Mouse (Mus musculus): ENCODE measurements around the gene Alox12b. TPM values are rescaled to one million over a fixed set of nuclear protein-coding genes. Genes with fewer than 3 reads are reported as not detected.

The Alox12b gene
- total RNA-seq (2021), result not detected
- long read RNA-seq, experiment 1, result 0 reads
- long read RNA-seq, experiment 2, result 0 reads

GRCm38 (mm10) chr11:69156800-69157199, at the start of gene Alox12b:
Gene Alox12b, plus strand, starts transcription at chr11:69156989.
- TF ChIP-seq CTCF (IDR thresholded peaks at IDR 0.05), result no peak
- DNase-seq, result no peak
- Histone ChIP-seq H3K27ac (no peak within 1 kb of the TSS), H3K4me3 (no peak within 1 kb of the TSS)
- intact Hi-C loops (cut with DNase I), result no loop called here

GRCm38 (mm10) chr11:69107676-69108075, 49.1 kb upstream of the Alox12b start:
- Histone ChIP-seq H3K4me3 (no peak overlapping the region), H3K27ac (no peak overlapping the region)
- TF ChIP-seq CTCF (IDR thresholded peaks at IDR 0.05), result no peak
- peak; percentile 20 for DNase-seq
- intact Hi-C loops (cut with DNase I), result loop anchor here (10.0 kb wide), 1 partner anchor 807 kb away; the partner anchor contains the start of gene Gps2

GRCm38 (mm10) chr11:69108223-69108622, 48.6 kb upstream of the Alox12b start:
- TF ChIP-seq CTCF (IDR thresholded peaks at IDR 0.05), result no peak
- H3K4me3 ChIP-seq, result no peak overlapping the region
- H3K27ac ChIP-seq, result no peak overlapping the region
- DNase-seq, result peak; percentile 28
- intact Hi-C loops (cut with DNase I), result loop anchor here (10.0 kb wide), 1 partner anchor 807 kb away; the partner anchor contains the start of gene Gps2

- intact Hi-C loops (cut with DNase I), result loop anchor here (10.0 kb wide), 1 partner anchor 806 kb away; the partner anchor contains the start of gene Gps2
- Histone ChIP-seq H3K4me3 (no peak overlapping the region), H3K27ac (no peak overlapping the region)
- TF ChIP-seq CTCF (IDR thresholded peaks at IDR 0.05), result no peak
- DNase-seq, result peak; percentile 34
Observed at GRCm38 (mm10) chr11:69109032-69109900, 47.5 kb upstream of the Alox12b start.

GRCm38 (mm10) chr11:69110319-69111046, 46.3 kb upstream of the Alox12b start:
- Histone ChIP-seq H3K27ac (peak overlapping the region; percentile 69), H3K4me3 (peak overlapping the region; percentile 71)
- peak; percentile 93 for DNase-seq
- intact Hi-C loops (cut with DNase I), result no loop called here
- TF ChIP-seq CTCF (IDR thresholded peaks at IDR 0.05), result no peak

GRCm38 (mm10) chr11:69111051-69111810, 45.6 kb upstream of the Alox12b start:
- Histone ChIP-seq H3K27ac (peak overlapping the region; percentile 69), H3K4me3 (peak overlapping the region; percentile 71)
- peak; percentile 15 for DNase-seq
- intact Hi-C loops (cut with DNase I), result no loop called here
- TF ChIP-seq CTCF (IDR thresholded peaks at IDR 0.05), result no peak

GRCm38 (mm10) chr11:69111865-69112264, 44.9 kb upstream of the Alox12b start:
- no peak for TF ChIP-seq CTCF (IDR thresholded peaks at IDR 0.05)
- H3K4me3 ChIP-seq, result no peak overlapping the region
- intact Hi-C loops (cut with DNase I), result no loop called here
- peak; percentile 14 for DNase-seq
- no peak overlapping the region for H3K27ac ChIP-seq

GRCm38 (mm10) chr11:69114018-69114417, 42.8 kb upstream of the Alox12b start:
- TF ChIP-seq CTCF (IDR thresholded peaks at IDR 0.05), result no peak
- H3K27ac ChIP-seq, result no peak overlapping the region
- intact Hi-C loops (cut with DNase I), result no loop called here
- DNase-seq, result no peak
- no peak overlapping the region for H3K4me3 ChIP-seq

- Histone ChIP-seq H3K4me3 (no peak overlapping the region), H3K27ac (no peak overlapping the region)
- no peak for DNase-seq
- TF ChIP-seq CTCF (IDR thresholded peaks at IDR 0.05), result no peak
- intact Hi-C loops (cut with DNase I), result no loop called here
Observed at GRCm38 (mm10) chr11:69114621-69115020, 42.2 kb upstream of the Alox12b start.

GRCm38 (mm10) chr11:69116843-69117242, 39.9 kb upstream of the Alox12b start:
- peak overlapping the region; percentile 88; the same call in 1 of the 2 replicates for H3K27ac ChIP-seq
- intact Hi-C loops (cut with DNase I), result no loop called here
- TF ChIP-seq CTCF (IDR thresholded peaks at IDR 0.05), result no peak
- no peak overlapping the region for H3K4me3 ChIP-seq
- DNase-seq, result no peak

GRCm38 (mm10) chr11:69117737-69118695, 38.8 kb upstream of the Alox12b start:
- Histone ChIP-seq H3K4me3 (peak overlapping the region; percentile 82), H3K27ac (peak overlapping the region; percentile 88)
- peak; percentile 82 for DNase-seq
- no peak for TF ChIP-seq CTCF (IDR thresholded peaks at IDR 0.05)
- intact Hi-C loops (cut with DNase I), result no loop called here

All from gastrocnemius, adult 2 months (tissue).